8 mouse cellular contexts compared by ENCODE assay signal in genomic region chr6:142964076-142964530, GRCm38 (mm10). TPM values are rescaled to one million over a fixed set of nuclear protein-coding genes. Genes with fewer than 3 reads are reported as not detected.
DNase-seq lines count a peak whose midpoint lies in the region; ATAC-seq and TF ChIP-seq lines count a peak whose summit lies in the region.

Gene St8sia1 (minus strand): TSS chr6:142964452.

- 0 out of 2 replicates have a peak, but pooled peaks have one; percentile 1 for TF ChIP-seq CTCF in forebrain, postnatal 0 days (IDR thresholded peaks at IDR 0.05; ENCODE audit: low read depth)

- H3K9me3 ChIP-seq in heart, embryonic 11.5 days (replicated peaks; ENCODE audit: control insufficient read depth, low read length): peaks cover 2% of the 10 kb centered on the region; the same call in 1 of the 2 replicates
- H3K9me3 ChIP-seq in forebrain, postnatal 0 days (ENCODE audit: low read length): no peaks in the 10 kb centered on the region
- H3K9me3 ChIP-seq in limb, embryonic 13.5 days: no peaks in the 10 kb centered on the region
- H3K9me3 ChIP-seq in neural tube, embryonic 14.5 days (ENCODE audit: control insufficient read depth, low read length): no peaks in the 10 kb centered on the region

- peak within 1 kb of the TSS; percentile 70 for H3K9ac ChIP-seq in heart, embryonic 11.5 days (ENCODE audit: low read depth, low read length)
- H3K9ac ChIP-seq in forebrain, postnatal 0 days: peak within 1 kb of the TSS; percentile 95
- peak within 1 kb of the TSS; percentile 77 for H3K9ac ChIP-seq in limb, embryonic 13.5 days
- H3K9ac ChIP-seq in neural tube, embryonic 14.5 days (replicated peaks; ENCODE audit: low read depth, low read length): peak within 1 kb of the TSS; percentile 84

- peak within 1 kb of the TSS; percentile 97 for H3K4me2 ChIP-seq in heart, embryonic 11.5 days
- H3K4me2 ChIP-seq in forebrain, postnatal 0 days (ENCODE audit: low read depth): peak within 1 kb of the TSS; percentile 91
- H3K4me2 ChIP-seq in limb, embryonic 13.5 days (replicated peaks): peak within 1 kb of the TSS; percentile 94
- H3K4me2 ChIP-seq in neural tube, embryonic 14.5 days (ENCODE audit: low read depth, low read length): peak within 1 kb of the TSS; percentile 74

- intact Hi-C loops in heart, postnatal 36 days (cut with DNase I): loop anchor here (2.0 kb wide), 1 partner anchor 183 kb away; no protein-coding TSS in a partner anchor

- H3K4me1 ChIP-seq in heart, embryonic 11.5 days (ENCODE audit: control insufficient read depth, insufficient read depth, low read length): 0 out of 2 replicates have a peak, but pooled peaks cover 5% of the 10 kb centered on the region
- peaks cover 7% of the 10 kb centered on the region; the same call in 1 of the 2 replicates for H3K4me1 ChIP-seq in forebrain, postnatal 0 days (ENCODE audit: insufficient read depth)
- peaks cover 8% of the 10 kb centered on the region for H3K4me1 ChIP-seq in limb, embryonic 13.5 days
- peaks cover 18% of the 10 kb centered on the region for H3K4me1 ChIP-seq in neural tube, embryonic 14.5 days (ENCODE audit: control insufficient read depth, insufficient read depth, low read length)

- ATAC-seq in heart, embryonic 11.5 days (replicated peaks; ENCODE audit: insufficient number of reproducible peaks, low FRiP score, low TSS enrichment): peak; percentile 62
- ATAC-seq in cerebellum, adult (ENCODE audit: insufficient number of reproducible peaks, low FRiP score, low TSS enrichment): peak; percentile 56
- ATAC-seq in forebrain, postnatal 0 days: peak; percentile 69
- peak; percentile 45 for ATAC-seq in limb, embryonic 13.5 days (ENCODE audit: low FRiP score, low read depth)
- peak; percentile 75 for ATAC-seq in neural tube, embryonic 14.5 days (ENCODE audit: low read depth)

- peaks cover 11% of the 10 kb centered on the region for H3K27me3 ChIP-seq in heart, embryonic 11.5 days (ENCODE audit: control insufficient read depth, insufficient read depth, low read length)
- no peaks in the 10 kb centered on the region for H3K27me3 ChIP-seq in forebrain, postnatal 0 days (ENCODE audit: insufficient read depth, low read length)
- H3K27me3 ChIP-seq in limb, embryonic 13.5 days: peaks cover 18% of the 10 kb centered on the region
- H3K27me3 ChIP-seq in neural tube, embryonic 14.5 days (ENCODE audit: control insufficient read depth, insufficient read depth, low read length): no peaks in the 10 kb centered on the region

- under 1% methylated on average over 45 of the region's 45 CpGs for WGBS in heart, embryonic 11.5 days (ENCODE audit: insufficient replicate concordance)
- WGBS in forebrain, postnatal 0 days: 3% methylated on average over 42 of the region's 45 CpGs
- WGBS in limb, embryonic 13.5 days: under 1% methylated on average over 44 of the region's 45 CpGs
- under 1% methylated on average over 45 of the region's 45 CpGs for WGBS in neural tube, embryonic 14.5 days

- H3K27ac ChIP-seq in heart, embryonic 11.5 days (ENCODE audit: low read depth, low read length): peak within 1 kb of the TSS; percentile 29; the same call in 1 of the 2 replicates
- H3K27ac ChIP-seq in forebrain, postnatal 0 days (ENCODE audit: low read depth, low read length): peak within 1 kb of the TSS; percentile 99
- H3K27ac ChIP-seq in limb, embryonic 13.5 days: peak within 1 kb of the TSS; percentile 66
- peak within 1 kb of the TSS; percentile 98 for H3K27ac ChIP-seq in neural tube, embryonic 14.5 days (ENCODE audit: low read depth, low read length)

- DNase-seq in heart, postnatal 36 days: no peak
- DNase-seq in forebrain, postnatal 0 days: no peak
- DNase-seq in kidney, adult 18-20 months: peak; percentile 64
- no peak for DNase-seq in urinary bladder, adult 18-20 months (ENCODE audit: low spot score in 2 of 2)

- no peaks in the 10 kb centered on the region for H3K36me3 ChIP-seq in heart, embryonic 11.5 days (ENCODE audit: control insufficient read depth, insufficient read depth, low read length)
- no peaks in the 10 kb centered on the region for H3K36me3 ChIP-seq in forebrain, postnatal 0 days (ENCODE audit: insufficient read depth)
- H3K36me3 ChIP-seq in limb, embryonic 13.5 days: no peaks in the 10 kb centered on the region
- H3K36me3 ChIP-seq in neural tube, embryonic 14.5 days (ENCODE audit: control insufficient read depth, insufficient read depth, low read length): no peaks in the 10 kb centered on the region

- peak within 1 kb of the TSS; percentile 66 for H3K4me3 ChIP-seq in heart, embryonic 11.5 days (ENCODE audit: low read depth, low read length)
- peak within 1 kb of the TSS; percentile 79 for H3K4me3 ChIP-seq in forebrain, postnatal 0 days (ENCODE audit: low read depth, low read length)
- peak within 1 kb of the TSS; percentile 65 for H3K4me3 ChIP-seq in limb, embryonic 13.5 days
- peak within 1 kb of the TSS; percentile 70 for H3K4me3 ChIP-seq in neural tube, embryonic 14.5 days (ENCODE audit: low read depth, low read length)

RNA-seq across cellular contexts. Expression of gene St8sia1, which starts in this region (rescaled TPM):
- 3.6 and 5.2 TPM in 2 replicates for polyA plus RNA-seq in heart, embryonic 11.5 days (2014; fragmentation: Nextera tagmentation; extraction: Ambion mirVana)
- total RNA-seq in heart, postnatal 36 days (2021): under 1 TPM; 0.11 to 0.39 TPM
- 10.8 and 15.5 TPM in 2 replicates for total RNA-seq in forebrain, postnatal 0 days (2014; rRNA removed)
- 2.3 and 3.5 TPM in 2 replicates for polyA plus RNA-seq in forebrain, postnatal 0 days (2015; fragmentation: Nextera tagmentation; extraction: Ambion mirVana)
- 1.1 and 1.3 TPM in 2 replicates for polyA plus RNA-seq in limb, embryonic 13.5 days (2015; fragmentation: Nextera tagmentation; extraction: Ambion mirVana)
- polyA plus RNA-seq in neural tube, embryonic 14.5 days (2014; fragmentation: Nextera tagmentation; extraction: Ambion mirVana): 8.2 and 9.5 TPM in 2 replicates

Comparison
In these comparisons a context has a peak if more than half of its experiments do, and no peak if none do; other contexts are left out.
1. H3K27ac ChIP-seq: peak in every context shown above with its lines; median percentile 99 in forebrain, postnatal 0 days; 98 in neural tube, embryonic 14.5 days; 66 in limb, embryonic 13.5 days; 29 in heart, embryonic 11.5 days.